Mouse (Mus musculus): ENCODE results near the gene Ccdc163.

Ccdc163 gene

DNA sequence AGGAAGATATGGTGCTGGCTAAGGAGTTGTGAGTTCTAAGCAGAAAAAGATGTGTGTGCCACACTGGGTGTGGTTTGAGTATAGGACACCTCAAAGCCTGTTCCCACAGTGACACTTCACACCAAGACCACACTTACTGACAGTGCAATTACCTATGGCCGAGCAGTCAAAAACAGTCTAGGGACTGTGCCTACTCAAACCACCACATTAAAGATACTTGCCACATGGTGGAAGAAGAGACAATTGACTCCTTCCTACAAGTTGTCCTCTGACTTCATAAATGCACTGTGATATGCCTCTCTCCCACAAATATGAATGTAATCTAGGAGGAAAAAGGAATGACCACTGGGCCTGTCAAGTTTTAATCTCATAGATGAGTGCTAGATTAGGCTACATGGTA lies 7.3 kb upstream of the Ccdc163 start:
- no peak for DNase-seq (ENCODE audit: low spot score in 2 of 2)

DNA sequence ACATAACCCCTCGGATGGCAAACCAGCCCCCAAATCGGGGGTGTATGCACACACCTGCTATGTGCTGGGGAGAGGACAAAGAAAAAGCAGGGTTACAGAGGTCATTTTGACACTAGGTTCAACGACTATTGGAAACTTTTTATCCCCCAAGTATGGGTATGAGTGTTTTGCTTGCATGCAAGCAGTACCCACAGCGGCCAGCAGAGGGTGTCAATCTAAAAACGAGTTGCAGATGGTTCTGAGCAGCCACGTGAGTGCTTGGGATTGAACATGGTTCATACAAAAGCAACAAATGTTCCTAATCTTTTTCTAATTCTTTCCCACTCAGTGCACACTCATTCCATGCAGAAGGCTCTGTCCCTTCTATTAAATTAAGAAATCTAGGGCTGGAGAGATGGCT lies 4.5 kb upstream of the Ccdc163 start:
- peak; percentile 80 to 93 for DNase-seq (ENCODE audit: low spot score in 2 of 2)

GRCm38 (mm10) chr4:116707666-116708065 lies 643 bp upstream of the Ccdc163 start:
- DNase-seq (ENCODE audit: low spot score in 2 of 2) = no peak

GRCm38 (mm10) chr4:116708791-116709390 lies 582 bp downstream of the Ccdc163 start:
- no peak for DNase-seq (ENCODE audit: low spot score in 2 of 2)

DNA sequence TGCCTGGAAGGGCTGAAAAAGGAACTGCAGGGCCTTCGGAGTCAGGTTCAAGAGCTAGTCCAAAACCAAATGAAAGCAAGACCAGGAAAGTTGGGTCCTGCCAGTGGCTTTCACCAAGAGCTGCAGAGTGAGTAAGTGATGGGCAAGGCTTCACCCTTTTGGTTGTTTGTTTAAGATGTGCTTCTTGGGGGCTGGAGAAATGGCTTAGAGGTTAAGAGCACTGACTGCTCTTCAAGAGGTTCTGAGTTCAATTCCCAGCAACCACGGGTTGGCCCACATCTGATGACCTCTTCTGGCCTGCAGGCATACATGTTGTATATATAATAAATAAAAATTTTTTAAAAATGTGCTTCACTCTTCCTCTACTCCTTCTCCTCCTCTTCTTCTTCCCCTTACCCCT lies 1.8 kb downstream of the Ccdc163 start:
- DNase-seq (ENCODE audit: low spot score in 2 of 2) = no peak

DNA sequence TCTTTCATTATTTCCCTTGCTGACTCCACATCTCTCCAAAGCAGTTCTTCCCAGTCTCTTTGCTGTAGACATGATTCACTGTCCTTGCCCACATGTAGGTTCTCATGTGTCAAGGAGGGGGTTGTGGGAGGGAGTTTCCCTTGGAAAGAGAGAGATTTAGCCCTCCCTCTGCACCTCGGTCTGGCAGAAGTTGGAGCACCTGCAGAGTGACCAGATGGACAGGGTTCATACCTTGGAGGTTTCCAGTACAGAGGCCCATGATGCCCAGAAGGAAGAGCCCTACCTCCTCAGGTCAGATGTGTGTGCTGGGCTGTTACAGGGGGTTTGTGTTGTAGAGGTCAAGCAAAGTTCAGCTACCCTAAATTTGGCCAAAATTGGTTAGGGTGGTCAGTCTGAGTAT lies 4.2 kb downstream of the Ccdc163 start:
- DNase-seq (ENCODE audit: low spot score in 2 of 2) = no peak

DNA sequence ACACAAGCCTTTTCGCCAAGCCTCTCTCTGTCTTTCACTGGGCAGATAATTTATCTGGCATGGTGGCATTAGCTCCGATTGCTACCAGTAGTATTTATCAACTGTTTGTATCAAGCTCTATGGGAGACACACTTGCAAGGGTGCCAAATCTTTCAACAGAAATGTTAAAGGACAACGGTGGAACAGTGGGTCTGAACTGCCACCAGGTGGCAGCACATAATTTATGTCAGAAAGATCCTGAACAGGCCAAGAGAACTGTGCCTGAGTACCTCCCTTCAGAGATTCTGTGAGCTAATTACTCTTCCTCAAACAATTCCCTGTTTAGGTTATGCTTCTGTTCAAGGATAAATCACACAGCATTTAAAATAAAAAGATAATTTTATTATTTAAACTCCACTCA lies 11.1 kb downstream of the Ccdc163 start:
- DNase-seq (ENCODE audit: low spot score in 2 of 2) = peak; percentile 62 to 82

- peak; percentile 87 to 89 for DNase-seq (ENCODE audit: low spot score in 2 of 2)
Observed at GRCm38 (mm10) chr4:116720343-116721097, 12.2 kb downstream of the Ccdc163 start, which contains the start of gene Tesk2. Gene Tesk2 (plus strand): TSS chr4:116720948.

- DNase-seq (ENCODE audit: low spot score in 2 of 2) = no peak
Observed at GRCm38 (mm10) chr4:116721098-116721628, 12.9 kb downstream of the Ccdc163 start.

GRCm38 (mm10) chr4:116722230-116722629 lies 13.9 kb downstream of the Ccdc163 start:
- no peak for DNase-seq (ENCODE audit: low spot score in 2 of 2)

DNA sequence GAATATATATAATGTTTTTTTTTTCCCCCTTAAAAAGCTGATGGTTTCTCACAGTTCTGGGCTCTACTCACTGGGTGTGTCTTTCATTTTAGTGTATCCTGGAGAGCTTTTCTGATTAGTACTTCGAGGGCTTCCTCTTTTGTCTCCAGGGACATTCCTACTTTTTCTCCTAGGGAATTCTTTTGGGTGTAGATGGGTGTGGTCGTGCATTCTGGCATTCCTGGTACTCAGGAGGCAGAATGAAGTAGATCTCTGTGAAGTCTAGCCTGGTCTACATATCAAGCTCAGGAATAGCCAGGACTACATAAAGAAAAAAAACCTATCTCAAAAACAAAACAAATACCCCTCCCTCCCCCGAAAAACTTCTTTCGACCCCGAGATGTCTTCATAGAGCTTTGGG lies 17.1 kb downstream of the Ccdc163 start:
- DNase-seq (ENCODE audit: low spot score in 2 of 2) = no peak

DNA sequence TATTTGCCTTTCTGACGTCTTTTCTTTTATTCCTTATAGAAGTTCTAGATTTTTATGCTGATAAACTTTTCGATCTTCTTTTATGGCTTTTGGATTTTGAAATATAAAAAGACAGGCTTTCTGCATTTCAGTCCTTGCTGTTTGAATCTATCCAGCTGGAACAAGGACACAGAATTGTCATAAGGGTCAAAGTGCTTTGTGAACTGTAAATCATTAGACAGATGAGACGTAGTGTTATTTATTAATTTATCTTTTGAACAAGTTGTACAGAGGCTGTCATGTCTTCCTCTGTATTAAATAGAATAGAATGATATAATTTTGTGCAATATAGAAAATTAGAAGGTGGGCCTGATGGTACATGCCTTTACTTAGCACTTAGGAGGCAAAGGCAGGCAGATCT lies 19.1 kb downstream of the Ccdc163 start:
- DNase-seq (ENCODE audit: low spot score in 2 of 2) = no peak

DNA sequence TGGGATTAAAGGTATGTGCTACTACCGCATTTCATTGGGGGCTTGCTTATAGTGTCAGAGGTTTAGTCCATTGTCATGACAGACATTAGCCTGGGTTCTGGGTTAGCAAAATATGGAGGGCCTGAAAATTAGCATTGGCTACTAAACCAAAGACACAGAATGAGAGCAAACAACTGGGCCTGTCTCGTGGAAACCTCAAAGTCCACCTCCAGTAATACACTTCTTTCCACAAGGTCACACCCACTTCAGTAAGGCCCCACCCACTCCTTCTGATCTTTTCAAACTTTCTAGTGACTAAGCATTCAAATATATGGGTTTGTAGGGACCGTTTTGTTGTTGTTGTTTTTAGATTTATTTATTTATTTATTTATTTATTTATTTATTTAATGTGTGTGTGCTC lies 21.2 kb downstream of the Ccdc163 start:
- DNase-seq (ENCODE audit: low spot score in 2 of 2) = no peak

DNA sequence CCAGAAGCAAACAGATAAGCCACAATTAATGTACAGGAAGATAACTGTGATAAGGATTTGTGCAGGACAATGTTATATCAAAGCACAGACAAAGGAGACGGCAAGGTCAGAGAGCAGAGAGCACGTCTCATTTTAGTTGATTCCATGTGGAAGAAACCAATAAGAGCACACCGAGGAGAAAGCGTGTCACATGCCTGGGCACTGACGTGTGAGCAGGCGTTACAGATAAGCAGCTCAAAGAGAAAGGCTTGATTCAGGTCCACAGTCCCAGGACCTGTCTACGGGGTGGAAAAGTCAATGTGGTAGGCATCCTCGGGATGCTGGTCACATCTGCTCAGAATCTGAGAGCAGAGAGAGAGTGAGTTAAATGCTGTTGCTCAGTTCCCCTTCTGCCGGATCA lies 22.8 kb downstream of the Ccdc163 start:
- DNase-seq (ENCODE audit: low spot score in 2 of 2) = no peak

- DNase-seq (ENCODE audit: low spot score in 2 of 2) = no peak
Observed at GRCm38 (mm10) chr4:116732355-116732754, 24.0 kb downstream of the Ccdc163 start.

DNA sequence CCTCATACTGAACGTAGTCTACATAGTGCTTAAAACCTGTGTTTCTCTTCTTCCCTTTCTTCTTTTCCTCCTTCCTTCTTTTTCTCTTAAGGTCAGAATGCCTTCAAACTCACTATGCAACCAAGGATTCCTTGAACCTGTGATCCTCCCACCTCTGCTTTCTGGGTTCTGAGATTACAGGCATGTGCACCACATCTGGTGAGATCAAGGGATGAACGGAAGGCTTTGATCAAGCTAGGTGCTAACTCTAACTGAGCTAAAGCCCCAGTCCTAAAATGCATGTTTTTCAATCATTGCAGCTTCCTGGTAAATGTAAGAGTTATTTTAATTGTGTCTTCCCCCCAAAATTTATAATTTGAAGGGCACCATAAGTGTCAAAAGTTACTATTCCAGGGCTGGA lies 26.7 kb downstream of the Ccdc163 start:
- DNase-seq (ENCODE audit: low spot score in 2 of 2) = no peak

GRCm38 (mm10) chr4:116738972-116739751 lies 30.9 kb downstream of the Ccdc163 start:
- DNase-seq (ENCODE audit: low spot score in 2 of 2) = no peak

DNA sequence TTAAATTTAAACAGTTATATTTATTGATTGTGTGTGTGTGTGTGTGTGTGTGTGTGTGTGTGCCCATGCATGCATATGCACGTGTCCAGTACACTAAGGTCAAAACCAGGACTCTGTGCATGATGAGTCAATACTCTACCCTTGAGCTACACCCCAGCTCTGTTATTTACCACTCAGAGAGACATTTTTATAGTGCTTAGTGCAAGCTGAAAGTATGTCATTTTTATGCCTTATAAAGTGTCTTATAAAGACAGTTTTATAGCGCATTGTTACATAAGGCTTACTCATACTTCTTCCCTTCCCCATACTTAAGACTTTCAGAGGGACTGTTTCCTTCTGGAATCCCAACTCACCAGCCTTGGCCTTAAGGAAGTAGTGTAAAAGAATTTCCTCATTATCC lies 41.4 kb downstream of the Ccdc163 start:
- DNase-seq (ENCODE audit: low spot score in 2 of 2) = no peak

DNA sequence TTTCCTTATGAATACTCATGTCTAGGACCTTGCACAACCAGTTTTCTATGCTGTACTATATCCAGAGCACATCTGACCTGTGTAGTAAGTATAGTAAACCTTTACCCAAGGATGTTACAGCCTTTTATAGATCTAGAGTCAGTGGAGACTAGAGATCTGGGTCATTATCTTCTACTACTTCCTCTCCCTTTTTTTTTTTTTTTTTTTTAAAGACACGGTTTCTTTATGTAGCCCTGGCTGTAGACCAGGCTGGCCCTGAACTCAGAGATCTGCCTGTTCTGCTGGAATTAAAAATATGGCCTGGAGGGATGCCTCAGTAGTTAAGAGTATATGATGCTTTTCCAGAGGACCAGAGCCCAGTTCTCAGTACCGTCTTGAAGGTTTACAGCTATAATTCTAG lies 53.6 kb downstream of the Ccdc163 start:
- DNase-seq (ENCODE audit: low spot score in 2 of 2) = no peak

DNA sequence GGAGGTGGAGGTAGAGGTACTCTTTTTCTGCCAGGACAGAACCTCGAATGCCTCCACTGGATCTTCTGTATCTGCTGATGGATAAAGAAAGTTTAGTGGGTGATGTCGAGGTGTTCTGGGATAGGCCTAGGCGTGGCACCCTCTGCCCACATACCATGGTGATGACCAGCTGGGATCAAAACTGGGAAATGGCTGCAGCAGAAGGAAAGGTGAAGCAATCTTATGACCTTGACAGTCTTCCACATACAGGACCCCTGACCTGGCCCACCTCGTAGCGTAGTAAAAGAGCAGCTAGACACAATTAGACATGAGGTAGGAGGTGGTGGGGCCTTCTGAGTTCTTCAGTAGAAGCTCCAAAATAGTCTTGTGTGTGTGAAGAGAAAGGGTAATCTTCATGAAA lies 55.7 kb downstream of the Ccdc163 start:
- DNase-seq (ENCODE audit: low spot score in 2 of 2) = no peak

DNA sequence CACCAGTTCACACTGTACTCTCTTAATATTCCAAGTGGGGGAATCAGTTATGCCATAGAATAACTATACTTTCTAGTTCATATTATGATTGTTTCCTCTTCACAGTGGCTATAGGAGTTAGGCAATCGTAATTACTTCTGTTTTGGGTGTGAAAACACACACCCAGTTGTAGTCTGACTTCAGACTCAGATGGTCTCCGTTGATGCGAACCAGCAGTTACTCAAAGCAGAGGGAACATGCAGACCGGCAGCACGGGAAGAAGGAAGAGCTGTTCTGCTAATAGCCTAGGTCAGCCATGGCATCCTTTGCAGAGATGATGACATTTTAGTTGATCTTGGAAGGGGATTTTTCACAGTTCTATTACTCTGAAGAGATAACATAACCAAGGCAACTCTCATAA lies 60.2 kb downstream of the Ccdc163 start:
- DNase-seq (ENCODE audit: low spot score in 2 of 2) = no peak

- DNase-seq (ENCODE audit: low spot score in 2 of 2) = no peak
Observed at GRCm38 (mm10) chr4:116769060-116769459, 60.8 kb downstream of the Ccdc163 start.

DNA sequence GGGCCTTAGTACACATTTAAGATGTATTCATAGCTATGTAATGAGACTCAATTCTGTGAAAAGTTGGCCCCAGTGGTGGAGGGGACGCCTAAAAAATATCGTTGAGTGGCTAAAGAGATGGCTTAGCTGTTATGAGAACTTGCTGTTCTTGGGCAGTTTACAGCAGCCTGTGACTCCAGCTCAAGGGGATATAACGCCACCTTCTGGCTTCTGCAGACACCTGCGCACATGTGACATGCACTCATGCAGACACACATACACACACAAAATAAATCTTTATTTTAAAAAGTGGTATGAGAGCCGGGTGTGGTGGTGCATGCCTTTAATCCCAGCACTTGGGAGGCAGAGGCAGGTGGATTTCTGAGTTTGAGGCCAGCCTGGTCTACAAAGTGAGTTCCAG lies 68.1 kb downstream of the Ccdc163 start:
- no peak for DNase-seq (ENCODE audit: low spot score in 2 of 2)
